Mouse (Mus musculus) layer of hippocampus, adult 6 months (tissue): ENCODE results near the gene Vcpkmt. TPM values are rescaled to one million over a fixed set of nuclear protein-coding genes. Genes with fewer than 3 reads are reported as not detected.

ENCODE experiments used
- long read RNA-seq, 2 experiments: library from polyadenylated mRNA; unstranded; transcript quantifications; one replicate each; pipeline ENCODE4 v2.0.0; 2019 to 2020
- microRNA-seq: library from miRNA; unstranded; fragments of <30 nt; microRNA quantifications from one replicate; pipeline ENCODE4 v1.2.0, GENCODE M21; 2020
- polyA plus RNA-seq: library from polyadenylated mRNA; unstranded; fragments of <200 nt; fragmentation: Nextera tagmentation; gene quantifications from 2 replicates; pipeline ENCODE4 v1.2.3, GENCODE M21; 2021

Vcpkmt gene
- 17.4 and 17.7 TPM in 2 replicates for polyA plus RNA-seq
- long read RNA-seq, experiment 1, transcript Vcpkmt-201 (6 exons, 1,027 nt) = major isoform, 6 of 18 reads
- long read RNA-seq, experiment 1, partial matches to known transcripts = 4 of 18 reads
- long read RNA-seq, experiment 1, other reads (novel, unspliced or antisense) = 8 of 18 reads
- long read RNA-seq, experiment 2, transcript Vcpkmt-201 (6 exons, 1,027 nt) = major isoform, 17 of 40 reads
- long read RNA-seq, experiment 2, partial matches to known transcripts = 10 of 40 reads
- long read RNA-seq, experiment 2, other reads (novel, unspliced or antisense) = 13 of 40 reads

DNA sequence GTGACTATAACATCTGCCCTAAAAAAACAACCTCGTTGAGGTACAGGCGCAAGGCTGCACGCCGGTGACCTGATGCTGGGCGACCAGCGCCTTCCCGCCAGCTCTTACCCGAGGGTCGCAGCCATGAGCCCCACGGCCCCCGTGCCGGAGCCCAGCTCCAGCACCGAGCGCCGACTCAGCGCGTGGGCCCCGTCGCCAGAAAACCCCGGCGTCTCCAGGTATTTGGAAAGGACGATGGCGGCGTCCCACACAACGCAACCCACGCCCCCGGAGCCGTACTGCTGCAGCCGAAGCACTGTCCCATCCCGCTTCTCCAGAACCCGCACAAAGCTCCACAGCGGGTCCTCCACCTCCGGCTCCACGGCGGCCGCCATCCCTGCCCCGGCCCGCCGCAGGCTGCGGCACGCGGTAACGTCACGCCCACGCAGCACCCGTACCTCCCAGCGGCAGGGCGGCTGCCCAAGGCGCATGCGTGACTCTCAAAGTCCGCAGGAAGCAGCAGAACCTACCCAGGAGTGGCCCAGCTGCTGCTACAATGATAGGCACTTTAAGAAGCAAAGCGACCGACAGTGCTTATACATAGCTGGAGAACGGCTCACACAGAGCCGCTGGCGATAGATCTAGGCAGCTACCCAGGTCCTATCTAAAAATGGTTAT lies at the start of gene Vcpkmt:
TSS of gene Vcpkmt (minus strand) at position 416 of the 657 bp plus-strand sequence.

Small RNAs within 50 kb of the gene (microRNA-seq; reads per million reads assigned to microRNA genes)
- not detected for gene Gm23018

Other genes starting within 250 kb of the Vcpkmt start
- 22.6 and 26.2 TPM in 2 replicates for gene Nemf, start 225.9 kb downstream of the Vcpkmt start, polyA plus RNA-seq
- gene Arf6, start 210.9 kb downstream of the Vcpkmt start, polyA plus RNA-seq = 11.7 and 12.5 TPM in 2 replicates
- 0.70 and 1.0 TPM in 2 replicates for gene Gm9887, start 210.6 kb downstream of the Vcpkmt start, polyA plus RNA-seq
- gene Sos2, start 98.8 kb upstream of the Vcpkmt start, polyA plus RNA-seq = 3.2 and 3.7 TPM in 2 replicates
- gene L2hgdh, start 141.8 kb upstream of the Vcpkmt start, polyA plus RNA-seq = 4.8 and 5.9 TPM in 2 replicates
- 26.5 and 37.9 TPM in 2 replicates for gene Atp5s, start 141.9 kb upstream of the Vcpkmt start, polyA plus RNA-seq
- gene Cdkl1, start 208.2 kb upstream of the Vcpkmt start, polyA plus RNA-seq = 18.4 and 19.4 TPM in 2 replicates